Mouse (Mus musculus) erythroblast, embryonic 14.5 days (primary cell): ENCODE measurements around the gene Bmpr2. TPM values are rescaled to one million over a fixed set of nuclear protein-coding genes. Genes with fewer than 3 reads are reported as not detected.
A peak's percentile ranks its signal among the peaks of the same experiment; 100 is the strongest.

Source experiments
- H3K27me3 ChIP-seq: 2 replicates; pipeline ENCODE4 v1.6.1; 2012; ENCODE audit warnings: inconsistent platforms; ENCODE audit not compliant: control insufficient read depth
- H3K36me3 ChIP-seq: 2 replicates; pipeline ENCODE4 v1.6.1; 2012; ENCODE audit warnings: mild to moderate bottlenecking, inconsistent platforms; ENCODE audit not compliant: control insufficient read depth
- H3K4me1 ChIP-seq: 2 replicates; pipeline ENCODE4 v1.6.1; 2012; ENCODE audit warnings: inconsistent platforms; ENCODE audit not compliant: control insufficient read depth
- H3K4me3 ChIP-seq: replicated peaks from 2 replicates; pipeline ENCODE3; 2012; ENCODE audit warnings: moderate library complexity, mild to moderate bottlenecking, inconsistent platforms
- H3K9me3 ChIP-seq: 2 replicates; pipeline ENCODE4 v1.6.1; 2012; ENCODE audit warnings: low read length, inconsistent platforms, mixed read lengths; ENCODE audit not compliant: control insufficient read depth
- GATA1 ChIP-seq: IDR thresholded peaks from 2 replicates; pipeline ENCODE4 v1.6.1; 2012; ENCODE audit warnings: low read length, inconsistent platforms, mixed read lengths
- TAL1 ChIP-seq: IDR thresholded peaks from 3 replicates; pipeline ENCODE4 v1.6.1; 2012; ENCODE audit warnings: low read length, inconsistent platforms, mixed read lengths
- polyA plus RNA-seq: library from polyadenylated mRNA; stranded (reverse); fragments of >175 nt; gene quantifications from 2 replicates; pipeline ENCODE4 v1.2.3, GENCODE M21; 2012

Gene Bmpr2
- polyA plus RNA-seq, 1 experiment: 0.02 TPM

GRCm38 (mm10) chr1:59888018-59888417, 124.8 kb downstream of the Bmpr2 start:
- H3K9me3 ChIP-seq: no peaks in the 10 kb centered on the region
- peaks cover under 1% of the 10 kb centered on the region for H3K4me1 ChIP-seq
- H3K4me3 ChIP-seq: no peak overlapping the region
- H3K36me3 ChIP-seq: no peaks in the 10 kb centered on the region
- no peaks in the 10 kb centered on the region for H3K27me3 ChIP-seq
- TF ChIP-seq TAL1 (no peak), GATA1 (no peak)

GRCm38 (mm10) chr1:59891185-59891584, 128.0 kb downstream of the Bmpr2 start:
- Histone ChIP-seq H3K27me3 (no peaks in the 10 kb centered on the region), H3K9me3 (no peaks in the 10 kb centered on the region), H3K4me1 (peaks cover 33% of the 10 kb centered on the region), H3K36me3 (no peaks in the 10 kb centered on the region), H3K4me3 (no peak overlapping the region)
- TF ChIP-seq TAL1 (no peak), GATA1 (no peak)

DNA sequence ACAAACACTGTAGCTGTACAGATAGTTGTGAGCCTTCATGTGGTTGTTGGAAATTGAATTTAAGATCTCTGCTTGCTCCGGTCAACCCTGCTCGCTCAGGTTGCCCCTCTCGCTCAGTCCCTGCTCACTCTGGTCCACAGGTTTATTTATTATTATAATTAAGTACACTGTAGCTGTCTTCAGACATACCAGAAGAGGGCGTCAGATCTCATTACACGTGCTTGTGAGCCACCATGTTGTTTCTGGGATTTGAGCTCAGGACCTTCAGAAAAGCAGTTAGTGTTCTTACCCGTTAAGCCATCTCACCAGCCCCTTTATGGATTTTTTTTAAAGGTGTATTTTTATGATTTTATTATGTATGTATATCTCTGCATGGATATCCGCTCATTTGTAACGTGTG, 129.6 kb downstream of the Bmpr2 start:
- no peaks in the 10 kb centered on the region for H3K27me3 ChIP-seq
- no peaks in the 10 kb centered on the region for H3K9me3 ChIP-seq
- H3K4me3 ChIP-seq: no peak overlapping the region
- no peaks in the 10 kb centered on the region for H3K36me3 ChIP-seq
- TF ChIP-seq GATA1 (no peak), TAL1 (no peak)
- peaks cover 41% of the 10 kb centered on the region for H3K4me1 ChIP-seq

- peaks cover 45% of the 10 kb centered on the region for H3K4me1 ChIP-seq
These were observed 130.8 kb downstream of the Bmpr2 start for GRCm38 (mm10) chr1:59894025-59894424.

DNA sequence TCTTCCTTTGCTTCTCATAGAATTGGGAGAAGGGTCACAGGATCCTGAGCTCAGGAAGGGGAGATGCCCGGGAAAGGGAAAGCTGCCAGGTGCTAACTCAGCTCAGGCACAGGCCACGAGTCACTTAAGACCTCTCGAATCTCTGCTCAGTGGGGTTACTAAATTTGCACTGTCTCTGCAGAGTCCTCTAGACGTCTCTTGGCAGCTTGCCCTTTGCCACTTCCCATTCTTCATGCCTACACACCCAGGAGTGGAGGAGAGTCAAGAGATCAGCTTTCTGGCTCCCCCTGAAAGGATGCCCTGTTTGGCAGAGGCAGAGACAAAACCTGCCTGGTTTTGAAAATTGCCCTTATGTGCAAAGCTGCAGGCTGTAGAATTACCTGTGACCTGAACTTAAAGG, 132.3 kb downstream of the Bmpr2 start:
- H3K36me3 ChIP-seq: no peaks in the 10 kb centered on the region
- H3K9me3 ChIP-seq: no peaks in the 10 kb centered on the region
- H3K4me1 ChIP-seq: peaks cover 56% of the 10 kb centered on the region
- no peak for TF ChIP-seq TAL1
- no peak for TF ChIP-seq GATA1
- no peak overlapping the region for H3K4me3 ChIP-seq
- H3K27me3 ChIP-seq: no peaks in the 10 kb centered on the region

More at GRCm38 (mm10) chr1:59894025-59894424, 130.8 kb downstream of the Bmpr2 start:
- Histone ChIP-seq H3K9me3 (no peaks in the 10 kb centered on the region), H3K27me3 (no peaks in the 10 kb centered on the region), H3K36me3 (no peaks in the 10 kb centered on the region), H3K4me3 (peak overlapping the region; percentile 4)
- TF ChIP-seq GATA1 (no peak), TAL1 (no peak)

DNA sequence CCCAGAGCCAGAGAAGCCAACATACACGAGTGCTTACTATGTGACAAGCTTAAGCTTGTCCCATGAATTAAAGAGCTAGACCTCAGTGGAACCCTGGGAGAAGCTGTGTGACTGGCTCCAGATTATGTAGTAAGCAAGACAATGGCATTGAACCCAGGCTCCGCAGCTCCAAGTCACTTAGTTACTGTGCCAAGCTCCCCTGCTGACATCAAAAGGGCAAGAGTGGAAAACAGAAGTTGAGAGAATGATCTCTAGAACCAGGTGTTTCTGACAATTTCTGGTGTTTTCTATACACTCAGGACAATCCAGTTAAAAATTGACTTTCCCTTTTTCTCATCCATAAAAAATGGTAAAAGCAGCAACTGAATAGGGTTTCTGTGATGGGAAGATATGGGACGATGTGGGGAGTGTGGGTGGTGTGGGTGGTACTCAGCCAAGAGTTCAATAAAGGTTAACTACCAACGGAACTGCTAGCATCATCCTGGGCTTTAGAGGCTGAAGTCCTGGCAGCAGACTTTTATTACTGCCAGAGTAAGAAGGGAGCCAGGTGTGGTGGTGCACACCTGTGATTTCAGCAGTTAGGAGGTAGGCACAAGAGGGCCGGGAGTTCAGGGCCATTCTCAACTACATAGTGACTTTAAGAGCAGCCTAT, 134.1 kb downstream of the Bmpr2 start:
- H3K36me3 ChIP-seq: no peaks in the 10 kb centered on the region
- no peak overlapping the region for H3K4me3 ChIP-seq

DNA sequence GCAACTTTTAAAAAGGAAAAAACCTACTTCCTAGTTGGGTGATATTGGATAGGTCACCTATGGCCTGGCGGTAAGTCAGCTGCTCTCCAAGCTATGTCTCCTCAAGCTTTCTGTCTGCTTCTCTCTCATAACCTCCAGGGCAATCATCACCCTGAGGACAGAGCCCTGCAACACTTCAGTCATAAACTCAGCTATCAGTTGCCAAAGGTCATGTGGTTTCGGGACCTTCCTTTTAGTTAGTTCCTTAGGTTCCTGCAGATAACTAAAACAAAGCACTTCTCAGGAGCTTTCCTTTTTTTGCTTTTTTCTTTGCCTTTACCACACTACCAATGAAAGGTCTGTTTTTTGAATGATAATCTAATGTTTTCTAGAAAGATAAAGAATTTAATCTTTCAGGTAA, 136.5 kb downstream of the Bmpr2 start:
- Histone ChIP-seq H3K27me3 (no peaks in the 10 kb centered on the region), H3K4me3 (no peak overlapping the region), H3K36me3 (no peaks in the 10 kb centered on the region), H3K9me3 (no peaks in the 10 kb centered on the region), H3K4me1 (peaks cover 62% of the 10 kb centered on the region)
- TF ChIP-seq GATA1: no peak
- no peak for TF ChIP-seq TAL1

More for the DNA sequence above, 134.1 kb downstream of the Bmpr2 start:
- no peaks in the 10 kb centered on the region for H3K27me3 ChIP-seq
- no peaks in the 10 kb centered on the region for H3K9me3 ChIP-seq
- no peak for TF ChIP-seq TAL1
- no peak for TF ChIP-seq GATA1
- peaks cover 73% of the 10 kb centered on the region for H3K4me1 ChIP-seq

GRCm38 (mm10) chr1:59901082-59901876, 138.1 kb downstream of the Bmpr2 start:
- no peaks in the 10 kb centered on the region for H3K36me3 ChIP-seq
- no peaks in the 10 kb centered on the region for H3K27me3 ChIP-seq
- H3K9me3 ChIP-seq: no peaks in the 10 kb centered on the region
- H3K4me1 ChIP-seq: peaks cover 61% of the 10 kb centered on the region
- H3K4me3 ChIP-seq: no peak overlapping the region
- TF ChIP-seq GATA1: no peak
- TF ChIP-seq TAL1: no peak

- Histone ChIP-seq H3K36me3 (no peaks in the 10 kb centered on the region), H3K4me1 (peaks cover 56% of the 10 kb centered on the region), H3K4me3 (no peak overlapping the region), H3K27me3 (no peaks in the 10 kb centered on the region), H3K9me3 (no peaks in the 10 kb centered on the region)
- TF ChIP-seq TAL1: no peak
- TF ChIP-seq GATA1: no peak
These were observed 139.4 kb downstream of the Bmpr2 start for GRCm38 (mm10) chr1:59902634-59903033.
